Mouse (Mus musculus): ENCODE measurements around the gene Sept3. TPM values are rescaled to one million over a fixed set of nuclear protein-coding genes. Genes with fewer than 3 reads are reported as not detected.

Sept3 gene
- polyA plus RNA-seq, 1 experiment from 2014 or later = 30.8 TPM

DNA sequence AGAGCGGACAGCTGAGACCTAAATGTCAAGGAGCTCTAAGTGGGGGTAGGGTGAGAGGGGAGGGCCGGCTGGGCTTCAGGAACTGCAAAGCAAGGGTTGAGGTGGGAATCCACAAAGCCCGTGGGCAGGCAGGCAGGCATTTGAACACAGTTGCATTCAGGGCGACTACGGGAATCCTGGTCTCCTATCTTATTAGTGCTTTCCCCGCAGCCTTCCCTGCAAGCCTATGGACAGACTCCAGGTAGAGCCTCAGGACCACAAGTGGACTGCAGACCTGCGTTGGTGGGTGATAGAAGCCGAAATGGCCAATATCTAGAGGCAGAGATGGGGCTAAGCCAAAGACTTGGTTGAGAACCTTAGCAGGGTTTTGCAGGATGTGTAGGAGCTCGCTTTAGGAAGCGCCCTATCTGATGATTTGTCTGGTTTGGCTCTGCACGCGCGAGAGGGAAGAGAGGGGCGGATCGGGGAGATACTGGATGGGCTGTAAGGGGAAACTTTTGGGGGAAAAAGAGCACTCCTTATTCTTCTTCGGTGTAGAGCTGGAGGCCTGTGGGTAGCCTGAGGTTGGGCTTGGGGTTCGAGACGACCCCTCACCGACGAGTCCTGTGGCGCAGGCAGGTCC lies 65.8 kb downstream of the Sept3 start:
- H3K27me3 ChIP-seq = no peaks in the 10 kb centered on the region
- peaks cover 44% of the 10 kb centered on the region for H3K4me1 ChIP-seq
- H3K4me3 ChIP-seq = peak overlapping the region; percentile 59
- H3K9me3 ChIP-seq = no peaks in the 10 kb centered on the region
- peak overlapping the region; percentile 78 for H3K27ac ChIP-seq
- 43% methylated on average over 21 of the region's 21 CpGs for WGBS
- peak overlapping the region; percentile 79 for H3K4me2 ChIP-seq
- ATAC-seq (ENCODE audit: insufficient number of reproducible peaks, insufficient read depth, low FRiP score, low TSS enrichment, low read depth) = no peak
- peak overlapping the region; percentile 88 for H3K9ac ChIP-seq
- H3K36me3 ChIP-seq = peaks cover 24% of the 10 kb centered on the region

DNA sequence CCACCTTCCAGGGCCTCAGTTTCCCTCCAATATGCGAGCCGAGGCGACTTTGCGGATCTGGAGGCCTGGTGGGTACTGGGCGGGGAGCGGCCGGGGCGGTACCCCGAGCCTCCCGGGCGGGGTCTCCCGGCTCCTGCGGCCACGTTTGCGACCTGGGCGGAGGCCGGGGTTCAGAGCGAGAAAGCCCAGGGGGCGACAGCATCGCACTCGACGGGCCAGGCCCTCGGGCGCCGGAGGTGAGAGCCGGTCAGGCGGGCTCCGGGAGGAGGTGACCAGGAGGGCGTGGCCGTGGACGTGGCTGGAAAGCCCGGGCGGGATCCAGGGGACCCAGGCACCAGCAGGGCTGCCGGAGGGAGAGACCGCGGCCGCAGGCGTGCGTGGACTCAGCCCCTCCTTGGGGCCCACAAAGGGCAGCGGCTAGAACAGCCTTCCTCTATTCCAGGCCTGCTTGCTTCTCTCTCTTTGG lies 66.4 kb downstream of the Sept3 start:
- no peak for ATAC-seq (ENCODE audit: insufficient number of reproducible peaks, insufficient read depth, low FRiP score, low TSS enrichment, low read depth)
- Histone ChIP-seq H3K4me3 (peak overlapping the region; percentile 59), H3K27ac (peak overlapping the region; percentile 78), H3K27me3 (no peaks in the 10 kb centered on the region), H3K9ac (peak overlapping the region; percentile 88), H3K4me2 (peak overlapping the region; percentile 79), H3K4me1 (peaks cover 44% of the 10 kb centered on the region), H3K36me3 (peaks cover 19% of the 10 kb centered on the region), H3K9me3 (no peaks in the 10 kb centered on the region)
- WGBS = 3% methylated on average over 40 of the region's 40 CpGs

DNA sequence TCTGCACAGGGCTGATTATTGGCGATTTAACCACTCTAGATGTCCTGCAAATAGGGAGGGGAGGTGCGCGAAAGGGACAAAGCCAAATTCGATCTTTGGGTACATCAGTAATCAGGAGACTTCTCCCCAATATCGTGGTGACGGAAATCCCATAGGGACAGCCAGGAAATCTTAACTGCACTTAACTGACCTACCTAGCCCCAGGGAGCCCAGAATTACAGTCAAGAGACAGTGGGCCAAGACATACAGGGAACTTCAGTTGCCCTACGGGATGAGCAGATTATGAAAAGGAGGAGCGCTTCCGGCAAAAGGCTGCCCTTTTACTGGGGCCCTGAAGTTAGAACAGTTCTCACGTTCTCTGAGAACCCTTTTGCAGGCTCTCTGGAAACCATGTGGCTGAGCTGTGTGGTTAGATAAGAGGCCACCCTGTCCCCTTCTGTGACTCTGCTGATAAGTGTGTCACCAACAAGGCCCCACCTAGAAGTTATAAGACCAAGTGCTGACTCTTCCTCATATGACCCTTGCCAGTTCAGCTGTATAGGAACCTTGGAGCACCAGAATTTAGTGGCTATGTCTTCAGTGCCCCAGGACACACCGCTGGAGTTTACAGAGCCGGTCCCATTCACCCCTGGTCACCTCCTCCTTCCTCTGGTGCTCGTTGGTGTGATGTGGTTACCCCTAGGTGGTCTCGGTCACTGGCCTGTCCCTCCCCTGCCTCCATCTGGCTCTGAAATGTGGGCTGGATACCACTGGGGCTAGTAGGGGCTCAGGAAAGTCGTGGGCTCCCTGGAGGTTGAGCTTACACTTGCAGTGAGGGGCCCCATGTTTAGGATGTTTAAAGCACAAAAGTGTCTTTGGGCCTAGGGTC lies 67.2 kb downstream of the Sept3 start:
- ATAC-seq (ENCODE audit: insufficient number of reproducible peaks, insufficient read depth, low FRiP score, low TSS enrichment, low read depth) = no peak
- peak overlapping the region; percentile 59 for H3K4me3 ChIP-seq
- H3K4me1 ChIP-seq = peaks cover 43% of the 10 kb centered on the region
- WGBS = 62% methylated on average over 15 of the region's 15 CpGs
- peaks cover 11% of the 10 kb centered on the region; the same call in 1 of the 2 replicates for H3K36me3 ChIP-seq
- H3K9me3 ChIP-seq = no peaks in the 10 kb centered on the region
- H3K27me3 ChIP-seq = no peaks in the 10 kb centered on the region
- peak overlapping the region; percentile 88 for H3K9ac ChIP-seq
- H3K27ac ChIP-seq = peak overlapping the region; percentile 78
- peak overlapping the region; percentile 79 for H3K4me2 ChIP-seq

DNA sequence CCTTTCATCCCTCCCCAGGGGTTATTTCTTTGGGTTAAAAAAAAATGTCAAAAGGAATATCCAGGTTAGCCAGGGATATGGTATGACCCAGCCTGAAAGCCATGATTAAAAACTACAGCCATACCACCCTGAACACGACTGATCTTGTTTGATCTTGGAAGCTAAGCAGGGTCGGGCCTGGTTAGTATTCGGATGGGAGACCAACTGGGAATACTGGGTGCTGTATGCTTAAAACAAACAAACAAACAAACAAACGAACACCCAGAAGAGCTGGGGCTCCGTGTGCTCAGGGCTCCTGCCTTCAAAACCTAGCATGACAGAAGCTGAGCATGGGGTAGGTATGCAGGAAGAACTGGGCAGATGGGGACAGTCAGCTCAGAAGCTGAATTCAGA lies 67.8 kb downstream of the Sept3 start:
- 78% methylated on average over 5 of the region's 5 CpGs for WGBS
- Histone ChIP-seq H3K9ac (0 out of 2 replicates have a peak overlapping the region, but pooled peaks have one; percentile 88), H3K4me3 (0 out of 2 replicates have a peak overlapping the region, but pooled peaks have one; percentile 59), H3K4me2 (no peak overlapping the region), H3K9me3 (no peaks in the 10 kb centered on the region), H3K4me1 (peaks cover 43% of the 10 kb centered on the region), H3K36me3 (peaks cover 9% of the 10 kb centered on the region; the same call in 1 of the 2 replicates), H3K27me3 (no peaks in the 10 kb centered on the region), H3K27ac (peak overlapping the region; percentile 78; the same call in 1 of the 2 replicates)
- ATAC-seq (ENCODE audit: insufficient number of reproducible peaks, insufficient read depth, low FRiP score, low TSS enrichment, low read depth) = no peak

DNA sequence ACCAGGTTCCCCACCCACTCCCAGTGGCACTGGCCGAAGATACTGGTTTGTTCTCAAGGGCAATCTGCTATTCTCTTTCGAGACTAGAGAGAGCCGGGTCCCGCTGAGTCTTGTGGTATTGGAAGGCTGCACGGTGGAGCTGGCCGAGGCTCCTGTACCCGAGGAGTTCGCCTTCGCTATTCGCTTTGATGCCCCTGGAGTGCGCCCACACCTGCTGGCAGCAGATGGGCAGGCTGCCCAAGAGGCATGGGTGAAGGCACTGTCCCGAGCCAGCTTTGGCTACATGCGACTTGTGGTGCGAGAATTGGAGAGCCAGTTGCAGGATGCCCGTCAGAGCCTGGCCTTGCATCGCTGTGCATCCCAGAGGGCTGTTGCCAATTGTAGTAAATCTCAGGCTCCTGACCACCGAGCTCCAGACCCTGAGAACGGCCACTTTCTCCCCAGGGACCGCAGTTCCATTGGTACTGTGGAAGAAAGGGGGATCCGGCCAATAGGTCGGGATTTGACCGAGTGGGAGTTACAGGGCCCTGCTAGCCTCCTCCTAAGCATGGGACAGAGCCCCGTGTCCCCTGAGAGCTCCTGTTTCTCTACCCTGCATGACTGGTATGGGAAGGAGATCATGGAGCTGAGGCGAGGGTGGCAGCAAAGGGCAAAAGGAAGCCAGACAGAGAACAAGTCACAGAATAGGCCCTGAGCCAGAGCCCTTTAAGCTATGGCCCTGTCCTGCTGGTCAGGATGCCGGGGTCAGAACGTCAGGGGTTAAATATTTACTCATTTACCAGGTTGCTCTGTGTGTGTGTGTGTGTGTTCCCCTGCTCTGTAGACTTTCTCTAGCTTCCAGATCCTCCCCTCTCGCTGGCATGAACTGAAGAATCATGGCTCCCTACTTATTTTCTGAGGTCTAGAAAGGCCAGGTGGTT lies 68.9 kb downstream of the Sept3 start:
- no peak for ATAC-seq (ENCODE audit: insufficient number of reproducible peaks, insufficient read depth, low FRiP score, low TSS enrichment, low read depth)
- peaks cover 39% of the 10 kb centered on the region for H3K4me1 ChIP-seq
- WGBS = 90% methylated on average over 27 of the region's 27 CpGs

More for the DNA sequence above, 68.9 kb downstream of the Sept3 start:
- no peak overlapping the region for H3K4me3 ChIP-seq
- no peaks in the 10 kb centered on the region for H3K27me3 ChIP-seq
- no peaks in the 10 kb centered on the region for H3K9me3 ChIP-seq
- H3K4me2 ChIP-seq = no peak overlapping the region
- H3K9ac ChIP-seq = no peak overlapping the region
- no peak overlapping the region for H3K27ac ChIP-seq
- peaks cover 20% of the 10 kb centered on the region for H3K36me3 ChIP-seq

Other genes starting within 250 kb of the Sept3 start
- 25.8 and 28.6 TPM in 2 replicates for gene Desi1, start 241.0 kb upstream of the Sept3 start, polyA plus RNA-seq (2015; fragmentation: Nextera tagmentation; extraction: Ambion mirVana)
- 281 and 331 TPM in 2 replicates for gene Snu13, start 227.3 kb upstream of the Sept3 start, polyA plus RNA-seq (2015; fragmentation: Nextera tagmentation; extraction: Ambion mirVana)
- gene 4930407I10Rik, start 215.7 kb upstream of the Sept3 start, polyA plus RNA-seq (2015; fragmentation: Nextera tagmentation; extraction: Ambion mirVana) = 0.08 TPM in 1 of 2 replicates, not detected in the other
- gene Mei1, start 204.9 kb upstream of the Sept3 start, polyA plus RNA-seq (2015; fragmentation: Nextera tagmentation; extraction: Ambion mirVana) = 0.15 TPM in 1 of 2 replicates, not detected in the other
- 22.7 and 26.8 TPM in 2 replicates for gene Ccdc134, start 147.0 kb upstream of the Sept3 start, polyA plus RNA-seq (2015; fragmentation: Nextera tagmentation; extraction: Ambion mirVana)
- 146 and 160 TPM in 2 replicates for gene Srebf2, start 127.7 kb upstream of the Sept3 start, polyA plus RNA-seq (2015; fragmentation: Nextera tagmentation; extraction: Ambion mirVana)
- gene Shisa8, start 62.1 kb upstream of the Sept3 start, polyA plus RNA-seq (2015; fragmentation: Nextera tagmentation; extraction: Ambion mirVana) = 0.18 and 0.50 TPM in 2 replicates
- gene Tnfrsf13c, start 50.5 kb upstream of the Sept3 start, polyA plus RNA-seq (2015; fragmentation: Nextera tagmentation; extraction: Ambion mirVana) = 0.17 TPM in 1 of 2 replicates, not detected in the other
- gene Cenpm, start 30.1 kb upstream of the Sept3 start, polyA plus RNA-seq (2015; fragmentation: Nextera tagmentation; extraction: Ambion mirVana) = 61.7 and 72.7 TPM in 2 replicates
- 0.17 TPM in 1 of 2 replicates, not detected in the other for gene 1500009C09Rik, start 22.5 kb upstream of the Sept3 start, polyA plus RNA-seq (2015; fragmentation: Nextera tagmentation; extraction: Ambion mirVana)
- not detected in 2 replicates for gene Wbp2nl, start 24.1 kb downstream of the Sept3 start, polyA plus RNA-seq (2015; fragmentation: Nextera tagmentation; extraction: Ambion mirVana)
- 46.0 and 49.9 TPM in 2 replicates for gene Naga, start 64.0 kb downstream of the Sept3 start, polyA plus RNA-seq (2015; fragmentation: Nextera tagmentation; extraction: Ambion mirVana)
- gene Pheta2, start 64.0 kb downstream of the Sept3 start, polyA plus RNA-seq (2015; fragmentation: Nextera tagmentation; extraction: Ambion mirVana) = 18.9 and 19.5 TPM in 2 replicates
- gene Smdt1, start 64.1 kb downstream of the Sept3 start, polyA plus RNA-seq (2015; fragmentation: Nextera tagmentation; extraction: Ambion mirVana) = 255 and 264 TPM in 2 replicates
- 319 and 324 TPM in 2 replicates for gene Ndufa6, start 79.4 kb downstream of the Sept3 start, polyA plus RNA-seq (2015; fragmentation: Nextera tagmentation; extraction: Ambion mirVana)
- 10.3 and 10.5 TPM in 2 replicates for gene Cyp2d22, start 105.4 kb downstream of the Sept3 start, polyA plus RNA-seq (2015; fragmentation: Nextera tagmentation; extraction: Ambion mirVana)
- gene Cyp2d11, start 119.1 kb downstream of the Sept3 start, polyA plus RNA-seq (2015; fragmentation: Nextera tagmentation; extraction: Ambion mirVana) = not detected in 2 replicates
- gene Cyp2d10, start 132.3 kb downstream of the Sept3 start, polyA plus RNA-seq (2015; fragmentation: Nextera tagmentation; extraction: Ambion mirVana) = 1.7 TPM in 1 of 2 replicates, not detected in the other
- gene Cyp2d9, start 158.5 kb downstream of the Sept3 start, polyA plus RNA-seq (2015; fragmentation: Nextera tagmentation; extraction: Ambion mirVana) = not detected in 2 replicates